Mouse (Mus musculus) spleen, postnatal 36 days (tissue): ENCODE measurements at regions not wholly inside any gene's neighbourhood (a gene's known extent, or its start where the extent isn't known, plus 50 kb on each side); places are given as distances from the start of the nearest gene placed in this dataset.

Experiments
- DNase-seq, 2 experiments: peaks; one replicate each; pipeline ENCODE4 v3.0.0; 2022; ENCODE audit warnings: low spot score in 2 of 2, mixed read lengths in 1 of 2

GRCm38 (mm10) chr10:39250039-39250438, 86.4 kb upstream of the Ccn6 start:
- no peak for DNase-seq

GRCm38 (mm10) chr10:39248486-39248885, 84.9 kb upstream of the Ccn6 start:
- DNase-seq, result no peak

GRCm38 (mm10) chr10:39246984-39247383, 83.4 kb upstream of the Ccn6 start:
- no peak for DNase-seq

- no peak for DNase-seq
These were observed 81.5 kb upstream of the Ccn6 start for GRCm38 (mm10) chr10:39245141-39245540.

- DNase-seq, result no peak
These were observed 80.5 kb upstream of the Ccn6 start for GRCm38 (mm10) chr10:39244061-39244460.

GRCm38 (mm10) chr10:39242398-39242797, 78.8 kb upstream of the Ccn6 start:
- no peak for DNase-seq

- no peak for DNase-seq
These were observed 78.3 kb upstream of the Ccn6 start for GRCm38 (mm10) chr10:39241922-39242321.

GRCm38 (mm10) chr10:39241486-39241885, 77.9 kb upstream of the Ccn6 start:
- DNase-seq, result no peak

GRCm38 (mm10) chr10:39240966-39241365, 77.4 kb upstream of the Ccn6 start:
- no peak for DNase-seq

GRCm38 (mm10) chr10:39240178-39240791, 76.7 kb upstream of the Ccn6 start:
- DNase-seq, result no peak

- peak; percentile 47 to 65 for DNase-seq
These were observed 76.0 kb upstream of the Ccn6 start for GRCm38 (mm10) chr10:39239498-39240177.

- no peak for DNase-seq
These were observed 75.0 kb upstream of the Ccn6 start for GRCm38 (mm10) chr10:39238596-39238995.

- DNase-seq, result no peak
These were observed 74.0 kb upstream of the Ccn6 start for GRCm38 (mm10) chr10:39237549-39237948.

GRCm38 (mm10) chr10:39233926-39234450, 70.4 kb upstream of the Ccn6 start:
- no peak for DNase-seq

- no peak for DNase-seq
These were observed 69.6 kb upstream of the Ccn6 start for GRCm38 (mm10) chr10:39233191-39233590.

GRCm38 (mm10) chr10:39230634-39231410, 67.2 kb upstream of the Ccn6 start:
- no peak for DNase-seq

- DNase-seq, result no peak
These were observed 65.6 kb upstream of the Ccn6 start for GRCm38 (mm10) chr10:39229233-39229632.

GRCm38 (mm10) chr10:39228027-39228426, 64.4 kb upstream of the Ccn6 start:
- no peak for DNase-seq

- DNase-seq, result no peak
These were observed 63.9 kb upstream of the Ccn6 start for GRCm38 (mm10) chr10:39227499-39227942.

- no peak for DNase-seq
These were observed 62.9 kb upstream of the Ccn6 start for GRCm38 (mm10) chr10:39226518-39226917.

GRCm38 (mm10) chr10:39224449-39225094, 61.0 kb upstream of the Ccn6 start:
- DNase-seq, result no peak

GRCm38 (mm10) chr10:39221028-39221427, 57.4 kb upstream of the Ccn6 start:
- no peak for DNase-seq
